Mouse (Mus musculus): ENCODE data around the gene Rbm41. TPM values are rescaled to one million over a fixed set of nuclear protein-coding genes. Genes with fewer than 3 reads are reported as not detected.

Gene Rbm41
- total and polyA plus RNA-seq, 2 experiments from 2014 or later: 2.7 to 7.1 TPM

DNA sequence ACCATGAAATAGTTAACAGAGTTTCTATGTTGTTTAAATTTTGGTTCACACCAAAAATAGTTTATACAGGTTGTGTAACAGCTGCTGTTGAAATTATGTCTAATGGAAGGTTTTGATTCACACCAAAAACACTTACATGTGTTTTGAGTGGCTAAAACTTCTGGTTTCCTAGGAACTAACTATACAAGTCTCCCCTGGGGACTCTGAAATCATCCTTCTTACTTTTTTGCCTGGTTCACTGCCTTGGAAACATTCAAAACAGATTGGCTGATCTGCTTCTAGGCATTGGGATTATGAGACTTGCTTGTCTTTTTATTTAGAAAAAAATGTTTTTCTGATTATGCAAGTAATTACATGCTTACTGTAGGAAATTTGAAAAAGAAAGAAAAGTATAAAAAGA, 115.2 kb downstream of the Rbm41 start:
- Histone ChIP-seq H3K4me2 (ENCODE audit: low read depth, low read length) (no peak overlapping the region), H3K4me1 (ENCODE audit: insufficient read depth, low read length) (no peaks in the 10 kb centered on the region), H3K9me3 (ENCODE audit: low read length) (no peaks in the 10 kb centered on the region), H3K27ac (no peak overlapping the region), H3K4me3 (ENCODE audit: low read length) (no peak overlapping the region), H3K36me3 (ENCODE audit: insufficient read depth, low read length) (no peaks in the 10 kb centered on the region), H3K9ac (replicated peaks; ENCODE audit: low read length) (no peak overlapping the region), H3K27me3 (ENCODE audit: insufficient read depth, low read length) (no peaks in the 10 kb centered on the region)
- no peak for DNase-seq (ENCODE audit: low spot score)
- TF ChIP-seq CTCF (IDR thresholded peaks at IDR 0.05; ENCODE audit: low read depth): no peak
- ATAC-seq: no peak

DNA sequence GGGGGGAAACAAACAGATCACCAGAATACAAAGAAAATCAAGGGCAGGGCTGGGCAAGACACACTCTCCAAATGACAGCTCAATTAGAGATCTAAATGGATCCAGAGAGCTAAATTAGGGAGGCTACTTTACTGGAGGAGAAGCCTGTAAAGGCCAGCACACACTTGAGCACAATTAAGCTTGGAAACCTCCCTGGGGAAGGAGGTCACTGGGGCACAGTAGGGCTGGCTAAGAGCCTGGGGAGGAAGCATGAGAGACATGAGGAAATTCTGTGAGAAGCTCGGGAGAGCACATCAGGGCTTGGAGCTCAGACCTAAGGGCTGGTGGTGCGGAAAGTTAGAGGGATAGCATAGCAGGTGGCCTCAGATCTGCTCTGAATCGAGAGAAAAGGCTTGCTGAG, 120.5 kb downstream of the Rbm41 start:
- H3K4me3 ChIP-seq (ENCODE audit: low read length): no peak overlapping the region
- ATAC-seq (no peak), DNase-seq (ENCODE audit: low spot score) (no peak)
- no peak for TF ChIP-seq CTCF (IDR thresholded peaks at IDR 0.05; ENCODE audit: low read depth)
- H3K9me3 ChIP-seq (ENCODE audit: low read length): no peaks in the 10 kb centered on the region
- H3K27me3 ChIP-seq (ENCODE audit: insufficient read depth, low read length): no peaks in the 10 kb centered on the region; the same call in 1 of the 2 replicates
- no peak overlapping the region for H3K9ac ChIP-seq (replicated peaks; ENCODE audit: low read length)
- 32% methylated on average over 3 of the region's 3 CpGs for WGBS
- H3K4me2 ChIP-seq (ENCODE audit: low read depth, low read length): no peak overlapping the region
- H3K27ac ChIP-seq: no peak overlapping the region
- H3K4me1 ChIP-seq (ENCODE audit: insufficient read depth, low read length): no peaks in the 10 kb centered on the region
- no peaks in the 10 kb centered on the region for H3K36me3 ChIP-seq (ENCODE audit: insufficient read depth, low read length)

DNA sequence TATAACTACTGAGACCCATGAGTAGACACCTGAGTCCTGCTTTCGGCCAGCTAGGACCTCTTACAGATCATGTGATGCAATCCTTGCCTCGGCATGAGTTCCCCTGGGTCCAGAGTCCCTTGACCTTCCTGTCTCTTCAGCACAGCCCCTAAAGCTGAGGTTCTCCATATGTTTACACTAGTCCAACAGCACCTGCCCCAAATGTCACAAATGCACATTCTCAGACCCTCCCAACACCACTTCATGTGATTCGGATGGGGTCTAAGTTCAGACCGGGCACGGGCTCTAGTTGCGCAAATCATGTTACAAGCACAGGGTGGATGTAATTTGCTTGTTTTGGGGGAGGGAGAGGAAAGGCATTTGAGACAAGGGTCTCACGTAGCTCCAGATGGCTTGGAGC, 121.3 kb downstream of the Rbm41 start:
- Histone ChIP-seq H3K4me3 (ENCODE audit: low read length) (no peak overlapping the region), H3K27ac (no peak overlapping the region), H3K36me3 (ENCODE audit: insufficient read depth, low read length) (no peaks in the 10 kb centered on the region), H3K9me3 (ENCODE audit: low read length) (no peaks in the 10 kb centered on the region), H3K4me2 (ENCODE audit: low read depth, low read length) (no peak overlapping the region), H3K4me1 (ENCODE audit: insufficient read depth, low read length) (no peaks in the 10 kb centered on the region), H3K27me3 (ENCODE audit: insufficient read depth, low read length) (no peaks in the 10 kb centered on the region; the same call in 1 of the 2 replicates), H3K9ac (replicated peaks; ENCODE audit: low read length) (no peak overlapping the region)
- ATAC-seq: no peak
- TF ChIP-seq CTCF (IDR thresholded peaks at IDR 0.05; ENCODE audit: low read depth): no peak
- WGBS: 85% methylated on average over 7 of the region's 7 CpGs
- DNase-seq (ENCODE audit: low spot score): no peak

DNA sequence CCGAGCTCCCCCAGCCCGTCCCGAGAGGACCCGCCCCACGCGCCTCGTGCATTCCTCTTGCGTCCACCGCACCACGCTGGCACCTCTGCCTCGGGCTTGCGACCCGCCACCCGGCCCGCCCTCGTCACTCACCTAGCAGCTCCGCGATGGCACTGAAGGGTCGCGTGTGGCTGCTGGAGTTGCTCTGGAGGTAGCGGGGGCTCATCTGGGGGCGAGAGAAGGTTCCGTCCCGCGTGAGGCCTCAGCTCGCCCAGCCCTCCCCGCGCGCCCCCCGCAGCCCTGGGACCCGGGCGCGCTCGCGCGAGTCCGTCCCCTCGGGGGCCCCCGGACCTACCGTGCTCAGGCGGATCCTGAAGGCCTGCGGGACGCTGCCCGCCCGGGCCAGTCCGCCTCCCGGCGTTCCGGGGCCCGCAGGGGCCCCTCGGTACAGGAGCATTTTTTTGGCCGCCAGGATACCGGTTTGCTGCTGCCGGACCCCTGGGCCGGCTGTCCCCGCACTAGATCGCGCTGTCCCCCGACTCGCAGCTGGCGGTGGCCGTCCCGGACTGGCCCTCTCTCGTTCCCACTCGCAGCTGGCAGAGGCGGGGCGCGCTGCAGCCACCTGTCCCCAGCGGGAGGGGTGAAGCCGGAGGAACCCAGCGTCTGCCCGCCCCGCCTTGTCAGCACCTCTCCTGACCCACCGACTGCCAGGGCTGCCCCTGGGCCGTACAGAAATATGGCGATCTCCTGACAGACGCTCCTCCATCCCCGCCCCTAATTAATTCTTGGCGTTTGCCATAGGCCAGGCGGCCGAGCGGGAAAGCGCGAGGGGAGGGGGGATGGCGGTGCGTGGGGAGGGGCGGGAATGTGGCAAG, 127.2 kb downstream of the Rbm41 start, which contains the start of gene Morc4:
TSS of gene Morc4 (minus strand) at position 740 of the 854 bp plus-strand sequence.
- Histone ChIP-seq H3K4me1 (ENCODE audit: insufficient read depth, low read length) (no peaks in the 10 kb centered on the region), H3K4me3 (ENCODE audit: low read length) (peak within 1 kb of the TSS; percentile 58), H3K27me3 (ENCODE audit: insufficient read depth, low read length) (no peaks in the 10 kb centered on the region; the same call in 1 of the 2 replicates), H3K4me2 (ENCODE audit: low read depth, low read length) (peak within 1 kb of the TSS; percentile 63), H3K27ac (peak within 1 kb of the TSS; percentile 32; the same call in 1 of the 2 replicates), H3K9me3 (ENCODE audit: low read length) (no peaks in the 10 kb centered on the region), H3K9ac (replicated peaks; ENCODE audit: low read length) (peak within 1 kb of the TSS; percentile 58), H3K36me3 (ENCODE audit: insufficient read depth, low read length) (no peaks in the 10 kb centered on the region)
- ATAC-seq (peak; percentile 94), DNase-seq (ENCODE audit: low spot score) (peak; percentile 76)
- 28% methylated on average over 78 of the region's 87 CpGs for WGBS
- TF ChIP-seq CTCF (IDR thresholded peaks at IDR 0.05; ENCODE audit: low read depth): no peak

DNA sequence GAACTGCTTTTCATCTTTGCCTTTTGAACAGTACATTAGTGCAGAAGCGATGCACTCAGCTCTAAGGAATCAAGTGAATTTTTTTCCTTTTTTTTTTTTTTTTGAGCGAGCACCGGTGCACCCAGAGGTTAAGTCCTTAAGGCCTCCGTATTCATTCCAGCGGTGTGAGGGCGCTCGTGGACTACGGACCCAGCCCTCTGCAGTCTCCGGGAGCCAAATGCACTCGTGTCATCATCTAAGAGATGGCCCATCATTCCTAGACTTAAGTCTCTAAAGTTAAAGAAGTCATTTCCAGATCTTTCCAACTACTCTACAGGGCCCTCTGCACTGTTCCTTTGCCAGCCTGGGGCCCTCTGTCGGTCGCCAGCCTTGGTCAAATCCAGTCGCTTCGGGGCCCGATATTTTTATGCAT, 128.1 kb downstream of the Rbm41 start:
- peak; percentile 23; the same call in 1 of the 2 replicates for TF ChIP-seq CTCF (IDR thresholded peaks at IDR 0.05; ENCODE audit: low read depth)
- WGBS: 33% methylated on average over 15 of the region's 15 CpGs
- Histone ChIP-seq H3K9ac (replicated peaks; ENCODE audit: low read length) (peak overlapping the region; percentile 58; the same call in 1 of the 2 replicates), H3K4me3 (ENCODE audit: low read length) (peak overlapping the region; percentile 58), H3K27ac (no peak overlapping the region), H3K36me3 (ENCODE audit: insufficient read depth, low read length) (no peaks in the 10 kb centered on the region), H3K9me3 (ENCODE audit: low read length) (no peaks in the 10 kb centered on the region), H3K4me2 (ENCODE audit: low read depth, low read length) (peak overlapping the region; percentile 63), H3K4me1 (ENCODE audit: insufficient read depth, low read length) (no peaks in the 10 kb centered on the region), H3K27me3 (ENCODE audit: insufficient read depth, low read length) (no peaks in the 10 kb centered on the region; the same call in 1 of the 2 replicates)
- DNase-seq (ENCODE audit: low spot score) (peak; percentile 41), ATAC-seq (no peak)

DNA sequence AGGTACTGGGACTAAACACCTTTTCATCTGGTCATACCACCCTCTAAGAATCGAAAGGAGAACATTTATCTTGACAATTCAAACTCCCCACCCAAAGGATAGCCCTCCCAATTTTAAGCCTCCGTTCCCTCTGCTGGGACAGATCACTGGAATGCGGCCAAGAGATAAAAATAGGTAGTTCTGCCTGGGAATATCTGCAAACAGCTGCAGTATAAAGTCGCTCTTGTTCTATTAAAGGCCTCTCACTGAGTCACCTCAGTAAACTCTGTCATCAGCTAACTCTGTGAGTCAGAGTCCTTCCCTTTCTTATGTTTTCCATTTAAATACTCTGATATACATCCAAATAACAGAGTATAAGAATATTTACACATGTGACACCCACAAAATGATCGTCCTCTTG, 139.0 kb downstream of the Rbm41 start:
- Histone ChIP-seq H3K4me3 (ENCODE audit: low read length) (no peak overlapping the region), H3K4me1 (ENCODE audit: insufficient read depth, low read length) (no peaks in the 10 kb centered on the region), H3K9ac (replicated peaks; ENCODE audit: low read length) (no peak overlapping the region), H3K27ac (no peak overlapping the region), H3K27me3 (ENCODE audit: insufficient read depth, low read length) (no peaks in the 10 kb centered on the region), H3K36me3 (ENCODE audit: insufficient read depth, low read length) (no peaks in the 10 kb centered on the region), H3K9me3 (ENCODE audit: low read length) (no peaks in the 10 kb centered on the region), H3K4me2 (ENCODE audit: low read depth, low read length) (no peak overlapping the region)
- 83% methylated on average over 5 of the region's 5 CpGs for WGBS
- no peak for ATAC-seq
- DNase-seq (ENCODE audit: low spot score): no peak
- no peak for TF ChIP-seq CTCF (IDR thresholded peaks at IDR 0.05; ENCODE audit: low read depth)

DNA sequence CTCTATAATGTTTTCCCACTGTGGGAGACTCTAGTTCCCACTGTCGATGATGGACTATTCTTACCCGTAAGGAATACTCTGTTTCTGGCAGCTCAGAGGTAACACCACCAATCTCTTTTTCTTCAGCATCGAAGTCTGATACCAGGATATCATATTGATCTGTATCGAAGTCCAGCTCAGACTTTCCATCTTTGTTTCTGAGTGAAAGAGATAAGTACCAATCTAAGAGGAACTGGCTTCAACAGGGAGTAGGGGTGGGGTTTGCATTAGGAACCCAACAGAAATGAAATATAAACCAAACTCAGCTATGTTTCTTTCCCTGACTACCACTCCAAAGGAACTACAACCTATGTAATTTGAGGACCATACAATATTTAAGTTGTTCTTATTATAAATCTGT, 143.6 kb downstream of the Rbm41 start:
- H3K27ac ChIP-seq: no peak overlapping the region
- no peaks in the 10 kb centered on the region for H3K27me3 ChIP-seq (ENCODE audit: insufficient read depth, low read length)
- H3K9ac ChIP-seq (replicated peaks; ENCODE audit: low read length): no peak overlapping the region
- H3K4me2 ChIP-seq (ENCODE audit: low read depth, low read length): no peak overlapping the region
- no peaks in the 10 kb centered on the region for H3K4me1 ChIP-seq (ENCODE audit: insufficient read depth, low read length)
- DNase-seq (ENCODE audit: low spot score) (no peak), ATAC-seq (no peak)
- 92% methylated on average over 4 of the region's 4 CpGs for WGBS
- no peaks in the 10 kb centered on the region for H3K36me3 ChIP-seq (ENCODE audit: insufficient read depth, low read length)
- H3K9me3 ChIP-seq (ENCODE audit: low read length): no peaks in the 10 kb centered on the region
- no peak overlapping the region for H3K4me3 ChIP-seq (ENCODE audit: low read length)
- TF ChIP-seq CTCF (IDR thresholded peaks at IDR 0.05; ENCODE audit: low read depth): no peak
